Mouse (Mus musculus) cerebellum, postnatal 36 days (tissue): Measurements from ENCODE around the gene Pygl.
"Not testable (repeated sequence)": the region's sequence is repeated elsewhere in the genome, so short reads cannot be mapped to it uniquely, and the experiment has no call there.

Experiments used
- DNase-seq, 2 experiments: peaks; one replicate each; pipeline ENCODE4 v3.0.0; 2021 to 2022; ENCODE audit warnings: mixed read lengths in 2 of 2

Pygl gene

GRCm38 (mm10) chr12:70226655-70227054 is 4.6 kb downstream of the Pygl start:
- no peak for DNase-seq

GRCm38 (mm10) chr12:70223331-70223730 is 8.0 kb downstream of the Pygl start:
- DNase-seq: no peak

GRCm38 (mm10) chr12:70221425-70221824 is 9.9 kb downstream of the Pygl start:
- no peak for DNase-seq

GRCm38 (mm10) chr12:70218795-70219540 is 12.3 kb downstream of the Pygl start:
- no peak for DNase-seq

DNA sequence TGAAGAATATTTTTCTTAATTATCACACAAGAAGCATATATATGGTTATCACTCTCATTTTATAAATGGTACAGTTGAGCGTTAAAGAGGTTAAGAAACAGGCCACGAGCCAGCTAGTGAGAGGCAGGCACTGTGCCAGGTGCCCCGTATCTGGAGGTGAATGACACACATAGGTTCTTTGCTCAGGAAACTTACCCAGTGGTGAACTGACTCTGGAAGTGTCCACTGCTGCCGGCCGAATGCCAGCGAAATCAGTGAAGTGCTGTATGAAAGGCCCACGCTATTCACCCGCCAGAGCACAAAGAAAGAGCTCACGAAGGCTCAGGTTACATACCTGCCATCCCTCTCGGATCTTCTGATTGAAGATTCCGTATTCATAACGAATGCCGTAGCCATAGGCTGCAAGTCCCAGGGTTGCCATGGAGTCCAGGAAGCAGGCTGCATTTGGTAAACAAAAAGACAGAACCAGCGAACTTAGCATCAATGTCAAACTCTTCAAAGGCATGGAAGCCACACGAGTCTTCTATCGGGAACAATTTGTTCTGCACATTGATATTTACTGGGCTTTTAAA is 15.0 kb downstream of the Pygl start:
- DNase-seq: no peak

- DNase-seq: no peak
These were observed 17.0 kb downstream of the Pygl start for GRCm38 (mm10) chr12:70214281-70214680.

DNA sequence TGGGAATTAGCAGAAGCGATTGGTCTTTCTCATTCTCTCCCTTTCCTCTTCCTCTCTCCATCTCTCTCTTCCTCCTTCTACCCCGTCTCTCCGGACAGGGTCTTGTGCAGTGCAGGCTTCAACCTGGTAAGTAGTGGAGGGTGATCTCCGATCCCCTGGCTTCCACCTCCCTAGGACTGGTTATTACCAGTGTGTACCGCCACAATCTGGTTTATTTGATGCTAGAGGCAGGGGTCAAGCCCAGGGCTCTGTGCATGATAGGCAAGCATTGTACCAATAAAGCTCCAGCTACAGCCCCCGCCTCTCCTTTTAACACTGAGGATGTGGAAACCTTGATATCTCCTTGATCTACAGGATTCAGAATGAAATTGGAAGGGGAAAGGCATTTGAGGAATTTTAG is 17.7 kb downstream of the Pygl start:
- no peak for DNase-seq

GRCm38 (mm10) chr12:70212501-70212900 is 18.8 kb downstream of the Pygl start:
- peak; percentile 17 to 31 for DNase-seq

- DNase-seq: no peak
These were observed 23.1 kb downstream of the Pygl start for GRCm38 (mm10) chr12:70208214-70208613.

- DNase-seq: no peak
These were observed 26.9 kb downstream of the Pygl start for GRCm38 (mm10) chr12:70204433-70204832.

DNA sequence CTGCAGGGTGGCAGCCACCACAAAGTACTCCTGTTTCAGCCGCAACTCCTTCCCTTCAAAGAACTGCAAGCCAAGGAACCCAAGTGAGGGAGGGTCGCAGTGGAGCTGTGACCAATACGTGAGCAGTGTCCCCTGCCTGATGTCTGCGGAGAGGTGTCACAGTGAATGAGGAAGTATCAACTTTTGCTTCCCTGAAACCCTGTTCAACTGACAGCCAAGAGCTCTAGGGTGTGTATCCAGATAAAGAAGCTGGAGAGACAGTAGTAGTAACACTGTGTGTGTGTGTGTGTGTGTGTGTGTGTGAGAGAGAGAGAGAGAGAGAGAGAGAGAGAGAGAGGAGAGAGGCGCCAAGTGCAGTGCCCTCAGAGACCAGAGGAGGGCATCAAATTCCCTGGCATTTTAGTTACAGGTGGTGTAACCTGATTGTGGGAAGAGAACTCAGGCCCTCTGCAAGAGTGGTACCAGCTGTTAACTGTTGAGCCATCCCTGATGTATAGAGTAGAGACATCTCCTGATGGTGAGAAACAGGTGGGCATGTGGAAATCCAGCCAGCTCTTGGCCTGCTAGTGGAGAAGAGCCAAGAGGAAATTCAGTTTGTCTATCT is 29.3 kb downstream of the Pygl start:
- no peak for DNase-seq

DNA sequence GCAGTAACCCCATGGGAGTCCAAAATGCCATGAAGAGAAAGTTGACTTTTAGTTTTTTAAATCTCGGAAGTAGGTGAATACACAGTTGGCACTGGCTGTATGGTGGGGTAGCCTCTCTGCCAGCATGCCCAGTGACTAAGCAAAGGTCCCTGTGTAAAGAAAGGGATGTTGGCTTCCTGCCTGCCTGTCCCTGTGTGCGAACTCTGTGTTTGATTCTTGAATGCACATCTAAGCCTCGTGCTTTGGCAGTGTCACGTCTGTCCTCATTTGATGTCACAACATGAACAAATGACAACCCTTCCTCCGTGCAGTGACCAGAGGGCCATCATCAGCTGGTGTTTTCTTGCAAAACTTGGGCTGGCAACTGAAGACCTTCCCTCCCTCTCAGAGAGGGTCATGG is 34.9 kb downstream of the Pygl start:
- no peak for DNase-seq

- no peak for DNase-seq
These were observed 35.9 kb downstream of the Pygl start for GRCm38 (mm10) chr12:70195426-70195825.

DNA sequence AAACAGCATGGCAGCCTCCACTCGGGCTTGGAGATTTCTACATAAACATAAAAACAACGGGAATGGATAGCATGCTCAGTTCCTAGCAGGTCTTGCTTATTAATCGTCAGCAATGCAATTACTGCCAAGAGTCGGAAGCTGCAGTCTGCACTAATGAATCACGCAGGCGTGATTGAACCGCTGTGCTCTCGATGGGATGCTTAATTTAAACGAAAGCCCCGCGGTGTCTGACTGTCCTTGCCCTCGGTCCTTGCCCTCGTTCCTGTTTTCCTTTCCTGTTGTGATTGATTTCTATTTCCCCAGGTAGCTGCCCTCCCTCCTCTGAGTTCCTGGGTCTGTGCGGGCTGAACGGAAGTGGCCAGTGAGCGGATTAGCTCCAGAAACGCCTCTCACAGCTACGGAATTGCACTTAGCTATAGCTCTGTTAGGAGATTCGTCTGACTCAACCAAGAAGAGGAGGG is 39.0 kb downstream of the Pygl start:
- peak; percentile 10 to 16 for DNase-seq

- DNase-seq: peak; percentile 20 to 29
These were observed 47.0 kb downstream of the Pygl start for GRCm38 (mm10) chr12:70184173-70184783.

GRCm38 (mm10) chr12:70183507-70183906 is 47.8 kb downstream of the Pygl start:
- DNase-seq: not testable (repeated sequence)

- DNase-seq: no peak
These were observed 61.3 kb downstream of the Pygl start for GRCm38 (mm10) chr12:70169969-70170368.

DNA sequence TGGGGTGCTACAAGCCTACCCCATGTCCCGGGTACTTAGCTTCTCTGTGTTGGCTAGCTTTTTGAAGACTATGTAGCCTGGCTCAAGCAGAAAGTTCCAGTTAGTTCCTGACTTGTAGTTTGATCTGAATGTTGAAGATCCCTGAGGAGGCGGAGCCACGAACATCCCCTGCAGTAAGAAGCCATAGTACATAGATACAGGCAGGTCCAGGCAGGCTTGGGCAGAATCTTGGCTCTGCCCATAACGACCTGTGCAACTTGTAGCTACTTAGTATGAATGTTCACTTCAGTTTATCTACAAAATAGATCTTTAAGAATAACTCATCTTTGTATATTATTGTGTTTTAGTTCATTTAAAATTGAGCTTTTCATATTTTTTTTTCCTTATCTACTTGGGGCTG is 63.3 kb downstream of the Pygl start:
- no peak for DNase-seq

DNA sequence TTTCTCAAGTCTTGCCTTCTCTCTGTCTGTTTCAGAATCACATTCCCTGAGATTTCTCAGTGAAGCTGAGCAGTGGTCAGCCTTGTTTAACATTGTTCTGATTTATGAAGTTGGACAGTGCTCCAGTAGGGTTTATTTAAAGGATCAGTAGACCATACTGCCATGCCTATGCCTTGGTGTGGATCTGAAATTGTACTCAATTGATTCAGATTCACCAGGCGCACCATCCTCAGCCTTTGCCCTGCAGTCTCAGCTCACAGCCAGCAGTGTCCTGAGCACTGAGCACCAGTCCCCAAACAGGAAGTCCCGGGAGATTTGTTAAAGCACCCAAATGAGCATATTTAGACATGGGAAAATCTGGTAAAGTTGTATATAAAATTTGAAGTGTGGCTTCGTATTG is 66.5 kb downstream of the Pygl start:
- no peak for DNase-seq

DNA sequence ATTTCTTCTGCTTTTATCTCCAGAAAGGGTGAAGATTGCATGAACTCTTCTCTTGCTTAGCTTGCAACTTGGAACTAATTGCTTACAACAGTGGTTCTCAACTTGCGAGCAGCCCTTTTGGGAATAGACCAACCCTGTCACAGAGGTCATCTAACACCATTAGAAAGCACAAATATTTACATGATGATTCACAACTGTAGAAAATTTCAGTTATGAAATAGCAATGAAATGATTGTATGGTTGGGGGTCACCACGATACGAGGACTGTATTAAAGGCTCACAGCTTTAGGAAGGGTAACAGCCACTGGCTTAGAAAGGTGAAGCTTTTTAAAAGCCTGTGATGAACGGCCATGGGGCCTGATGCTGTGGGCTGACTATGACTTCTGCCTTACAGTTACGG is 70.2 kb downstream of the Pygl start:
- DNase-seq: no peak

DNA sequence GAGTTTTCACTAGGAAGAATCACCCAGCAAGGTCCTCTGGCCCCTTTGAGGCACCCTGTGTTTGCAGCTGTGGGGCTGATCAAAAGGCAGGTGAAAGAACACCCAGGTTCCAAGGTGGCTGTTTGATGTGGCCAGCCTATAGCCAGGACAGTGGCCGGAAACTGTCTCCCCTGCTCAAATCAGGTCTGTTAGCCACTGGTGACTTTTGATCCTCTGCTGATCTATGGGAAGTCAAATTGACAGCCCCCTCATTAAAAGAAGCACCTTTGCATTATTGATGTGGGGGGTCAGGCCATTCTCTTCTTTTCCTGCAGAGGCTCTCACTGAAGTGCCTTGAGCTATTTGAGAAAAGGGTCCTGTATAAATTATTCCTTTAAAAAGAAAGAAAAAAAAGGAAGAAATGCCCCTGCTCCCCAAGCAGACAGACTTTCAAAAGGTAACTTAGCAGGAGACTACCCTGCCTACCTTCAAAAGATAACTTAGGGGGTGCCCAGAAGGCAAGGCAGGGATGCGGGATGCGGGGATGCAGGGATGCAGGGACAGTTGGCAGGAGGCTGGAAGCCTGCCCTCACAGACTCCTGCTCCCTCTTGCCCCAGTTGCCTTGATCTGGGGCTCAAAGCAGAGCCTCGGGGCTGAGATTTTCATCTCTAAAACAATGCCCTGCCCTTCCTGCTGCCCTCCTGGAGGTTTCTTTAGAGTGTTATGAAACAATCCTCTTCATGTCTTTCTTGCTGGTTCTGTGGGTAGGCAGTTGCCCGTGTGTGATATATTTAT is 73.8 kb downstream of the Pygl start:
- no peak for DNase-seq

DNA sequence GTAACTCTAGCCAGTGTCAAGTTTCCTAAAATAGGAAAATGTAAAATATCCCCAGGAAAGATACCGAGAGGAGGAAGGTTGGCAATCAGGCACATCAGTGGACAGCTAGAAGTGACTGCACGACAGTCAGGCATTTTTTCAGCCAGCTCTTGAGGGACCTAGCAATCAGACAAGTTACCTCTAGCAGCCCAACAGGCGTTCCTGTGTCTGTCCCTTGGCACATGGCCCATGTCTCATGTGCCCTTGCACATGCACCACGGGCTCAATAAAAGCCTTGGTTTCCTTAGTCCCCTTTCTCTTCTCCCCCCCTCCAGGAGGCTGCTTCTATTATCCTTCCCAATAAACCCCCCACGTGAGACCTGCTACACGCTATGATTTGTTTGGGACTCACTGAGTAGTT is 75.1 kb downstream of the Pygl start:
- DNase-seq: no peak

- no peak for DNase-seq
These were observed 77.4 kb downstream of the Pygl start, which contains the start of gene Abhd12b for GRCm38 (mm10) chr12:70153842-70154241. TSS of gene Abhd12b (plus strand) at chr12:70154142.
